Mouse (Mus musculus): ENCODE results near the gene Srr.

The Srr gene

GRCm38 (mm10) chr11:74902416-74902815 lies 23.3 kb downstream of the Srr start:
- no peak for DNase-seq

GRCm38 (mm10) chr11:74901555-74901954 lies 24.2 kb downstream of the Srr start:
- no peak for DNase-seq

GRCm38 (mm10) chr11:74898517-74898827 lies 27.3 kb downstream of the Srr start:
- no peak for DNase-seq

GRCm38 (mm10) chr11:74897678-74898516 lies 27.9 kb downstream of the Srr start, which contains the start of gene Tsr1:
TSS of gene Tsr1 (plus strand) at chr11:74898071.
- DNase-seq = peak; percentile 87 to 91

- DNase-seq = peak; percentile 55 to 66
Observed at GRCm38 (mm10) chr11:74896901-74897677, 28.7 kb downstream of the Srr start, which contains the start of gene Sgsm2. TSS of gene Sgsm2 (minus strand) at chr11:74897060.

GRCm38 (mm10) chr11:74895980-74896900 lies 29.5 kb downstream of the Srr start:
- peak; percentile 43 to 60 for DNase-seq

- peak in 1 of 2 experiments; percentile 13 for DNase-seq
Observed at GRCm38 (mm10) chr11:74894619-74895018, 31.1 kb downstream of the Srr start.

- DNase-seq = peak; percentile 79 to 85
Observed at GRCm38 (mm10) chr11:74883098-74883497, 42.6 kb downstream of the Srr start.

GRCm38 (mm10) chr11:74881979-74882378 lies 43.8 kb downstream of the Srr start:
- DNase-seq = no peak

GRCm38 (mm10) chr11:74880999-74881398 lies 44.7 kb downstream of the Srr start:
- DNase-seq = no peak

- peak; percentile 67 for DNase-seq
Observed at GRCm38 (mm10) chr11:74876801-74877200, 48.9 kb downstream of the Srr start.

- peak; percentile 42 to 49 for DNase-seq
Observed at GRCm38 (mm10) chr11:74874630-74875029, 51.1 kb downstream of the Srr start.

- no peak for DNase-seq
Observed at GRCm38 (mm10) chr11:74870991-74871622, 54.6 kb downstream of the Srr start.

- DNase-seq = no peak
Observed at GRCm38 (mm10) chr11:74870544-74870943, 55.2 kb downstream of the Srr start.

GRCm38 (mm10) chr11:74869603-74870002 lies 56.1 kb downstream of the Srr start:
- DNase-seq = no peak

- DNase-seq = peak; percentile 43 to 49
Observed at GRCm38 (mm10) chr11:74868046-74868760, 57.5 kb downstream of the Srr start.

- DNase-seq = peak; percentile 93 to 95
Observed at GRCm38 (mm10) chr11:74867181-74867580, 58.6 kb downstream of the Srr start.

GRCm38 (mm10) chr11:74866640-74867039 lies 59.1 kb downstream of the Srr start:
- peak; percentile 87 to 89 for DNase-seq

GRCm38 (mm10) chr11:74865252-74865651 lies 60.5 kb downstream of the Srr start:
- no peak for DNase-seq

GRCm38 (mm10) chr11:74864421-74864820 lies 61.3 kb downstream of the Srr start:
- DNase-seq = no peak

GRCm38 (mm10) chr11:74863471-74863870 lies 62.3 kb downstream of the Srr start:
- peak; percentile 49 to 55 for DNase-seq

Data from cerebellum, postnatal 36 days (tissue).